Mouse (Mus musculus) neural tube, embryonic 10.5 days (tissue): ENCODE results near the gene Magi2.
"Not testable (repeated sequence)": the region's sequence is repeated elsewhere in the genome, so short reads cannot be mapped to it uniquely, and the experiment has no call there.

Experiments used
- DNase-seq: peaks from one replicate; pipeline ENCODE4 v3.0.0-alpha.2; 2017; ENCODE audit warnings: low spot score; ENCODE audit errors: extremely low spot score

The Magi2 gene

DNA sequence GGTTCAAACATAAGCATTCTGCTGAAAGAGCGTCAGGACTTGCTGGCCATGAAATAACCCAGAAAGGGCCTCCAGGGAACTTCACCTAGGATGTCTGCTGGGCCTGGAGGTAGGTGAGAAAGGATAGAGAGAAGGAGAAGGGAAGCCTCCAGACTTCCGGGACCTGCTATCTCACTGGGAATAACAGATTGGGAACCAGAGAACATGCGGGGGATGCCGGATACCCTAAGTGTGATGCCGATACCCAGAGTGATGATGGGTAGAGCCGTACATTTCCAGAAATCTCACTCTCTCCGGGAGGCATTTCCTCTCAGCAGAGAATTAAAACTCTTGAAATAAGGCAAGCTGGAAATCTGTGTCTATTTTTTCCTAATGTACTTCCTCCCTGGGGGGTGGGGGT is 1265.8 kb downstream of the Magi2 start:
- DNase-seq: no peak

DNA sequence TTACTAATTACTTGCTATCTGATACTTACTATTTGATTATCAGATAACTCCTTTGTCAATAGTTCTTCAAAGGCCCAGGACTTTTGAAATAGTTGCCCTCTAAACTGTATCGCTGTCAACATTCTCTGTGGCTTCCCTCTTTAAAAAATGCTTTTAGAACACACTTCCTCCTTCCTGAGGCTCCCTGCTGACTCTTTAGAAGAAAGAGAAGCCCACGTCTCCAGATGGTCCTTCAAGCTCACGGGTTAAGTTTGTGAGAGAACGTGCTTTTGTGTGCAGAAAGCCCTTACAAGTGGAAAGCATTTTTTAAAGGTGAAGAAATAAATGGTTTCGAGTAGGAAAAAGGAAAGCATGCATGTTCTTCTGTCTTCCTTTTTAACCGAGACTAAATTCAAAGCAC is 1267.2 kb downstream of the Magi2 start:
- no peak for DNase-seq

DNA sequence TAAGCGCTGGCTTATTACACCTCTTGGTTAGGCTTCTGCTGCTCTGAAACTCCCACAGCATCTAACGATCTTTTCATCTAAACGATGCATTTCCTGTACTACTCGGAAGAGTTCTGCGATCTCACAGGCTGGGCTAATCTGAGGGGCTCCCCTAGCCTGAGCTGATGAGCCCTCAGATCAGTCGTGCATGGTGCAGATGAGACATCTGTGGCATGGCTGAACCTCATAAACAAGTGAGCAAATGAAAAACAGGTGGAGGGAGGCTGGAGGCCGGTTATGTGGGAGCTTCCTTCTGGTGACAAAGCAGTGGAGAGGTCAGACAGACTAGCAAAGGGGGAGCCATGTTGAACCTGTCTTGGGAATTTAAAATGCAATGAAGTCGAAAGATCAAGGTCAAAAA is 1270.1 kb downstream of the Magi2 start:
- DNase-seq: peak; percentile 35

DNA sequence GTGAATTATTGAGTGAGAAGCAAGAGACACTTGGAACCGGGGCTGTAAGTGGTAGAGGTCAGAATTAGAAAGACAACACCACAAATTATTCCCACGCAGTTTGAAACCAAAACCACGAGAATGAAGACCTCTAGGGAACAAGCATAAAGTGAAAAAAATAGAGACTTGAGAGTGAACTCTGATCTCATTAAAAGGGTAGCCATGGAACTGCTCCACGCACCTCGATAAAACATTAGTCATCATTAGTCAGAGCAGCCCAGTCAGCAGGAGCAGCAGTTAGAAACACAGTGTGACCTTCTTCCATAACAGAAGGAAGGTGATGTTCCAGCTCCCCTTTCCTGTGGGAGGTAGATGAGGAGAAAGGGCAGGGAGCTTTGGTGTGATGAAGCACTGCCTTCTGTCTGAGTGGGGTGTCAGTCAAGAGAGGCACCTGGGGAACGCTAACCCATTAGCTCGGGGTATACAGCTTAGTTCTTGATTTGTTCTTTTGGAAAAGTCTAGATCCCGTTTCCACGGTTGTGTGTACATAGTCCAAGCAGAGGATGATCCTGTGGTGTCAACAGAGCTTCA is 1272.3 kb downstream of the Magi2 start:
- DNase-seq: no peak

DNA sequence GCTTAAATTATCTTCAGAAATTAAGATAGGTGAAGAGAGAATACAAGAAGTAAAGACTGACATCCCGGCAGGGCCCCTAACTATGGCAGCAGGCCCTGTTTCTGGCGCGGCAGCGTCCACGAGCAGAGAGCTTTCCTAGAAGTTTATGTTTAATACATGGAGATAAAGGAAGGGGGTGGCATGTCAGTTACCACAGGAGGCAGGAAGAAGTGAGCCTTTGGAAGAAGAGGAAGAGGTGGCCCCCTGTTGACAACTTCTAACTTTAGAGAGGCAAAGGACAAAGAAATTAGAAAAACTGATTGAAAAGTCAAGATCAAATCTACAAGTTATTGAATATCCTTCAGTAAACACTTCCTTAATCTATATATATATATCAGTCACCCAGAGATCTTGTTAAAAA is 1281.8 kb downstream of the Magi2 start:
- no peak for DNase-seq

DNA sequence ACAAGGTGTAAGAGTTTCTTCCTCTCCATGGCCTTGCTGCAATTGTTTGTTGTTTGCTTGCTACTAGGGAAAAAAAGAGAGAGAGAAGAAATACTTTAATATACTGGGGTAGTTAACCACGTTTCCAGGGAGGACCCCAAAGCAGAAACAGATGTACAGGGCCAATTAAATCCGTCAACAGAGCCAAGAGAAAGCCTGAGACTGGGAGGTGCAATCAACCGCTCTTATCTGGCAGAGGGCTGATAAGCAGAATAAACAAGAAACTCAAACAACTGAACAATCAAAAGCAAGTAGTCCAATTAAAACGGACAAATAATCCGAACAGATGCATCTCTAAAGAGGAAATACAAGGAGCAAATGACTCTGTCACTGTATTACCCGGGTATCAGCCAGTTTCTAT is 1282.8 kb downstream of the Magi2 start:
- DNase-seq: no peak

DNA sequence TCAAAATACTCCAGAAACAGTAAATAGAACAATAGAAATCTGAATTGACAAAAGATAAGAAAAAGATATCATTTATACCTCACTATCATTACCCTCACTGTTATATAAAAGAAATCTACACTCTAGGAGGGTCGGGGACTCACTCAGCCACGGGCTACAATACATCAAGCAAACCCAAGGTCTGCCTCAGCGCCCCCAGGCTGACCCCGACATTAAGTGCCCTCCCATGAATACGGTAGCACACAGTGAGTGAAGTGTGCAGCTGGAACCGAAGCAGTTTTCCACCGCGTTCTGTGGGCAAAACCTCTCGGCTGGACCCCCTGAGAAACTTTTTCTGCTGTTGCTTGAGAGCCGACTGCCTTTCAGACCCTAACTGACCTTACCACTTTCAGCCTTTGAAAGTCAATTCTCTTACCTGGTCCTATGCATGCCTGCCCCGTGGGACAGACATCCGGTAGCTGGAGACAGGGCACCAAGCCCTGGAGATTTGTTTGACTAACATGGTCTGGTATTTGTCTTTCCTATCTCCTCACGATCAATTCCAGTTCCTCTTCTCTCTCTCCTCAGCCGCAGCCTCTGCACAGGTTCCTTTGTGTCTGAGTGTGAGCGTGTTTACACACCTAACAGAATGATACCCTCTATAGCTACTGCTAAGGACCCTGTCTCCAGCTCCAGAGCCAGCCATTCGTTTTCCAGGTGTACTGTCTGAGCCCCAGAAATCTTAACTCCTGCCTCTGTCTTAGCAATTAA is 1285.7 kb downstream of the Magi2 start:
- DNase-seq: no peak

DNA sequence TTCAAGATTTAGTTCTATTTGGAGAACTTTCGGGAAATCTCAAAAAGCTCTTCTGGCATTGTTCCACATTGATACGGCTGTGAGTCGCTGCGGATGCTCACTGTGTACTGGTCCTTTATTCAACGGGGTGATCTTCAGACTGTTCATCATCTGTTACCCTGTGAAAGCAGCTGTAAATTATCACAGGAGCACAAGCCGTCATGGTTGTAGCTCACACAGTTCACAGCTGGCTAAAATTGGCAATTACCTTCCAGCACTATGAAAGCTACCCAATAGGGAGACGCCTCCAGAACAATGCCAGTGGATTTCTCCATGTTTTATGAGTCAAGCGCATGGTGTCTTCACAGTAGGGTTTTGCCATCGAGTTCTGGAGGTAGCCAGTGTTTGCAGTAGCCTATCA is 1294.8 kb downstream of the Magi2 start:
- no peak for DNase-seq

DNA sequence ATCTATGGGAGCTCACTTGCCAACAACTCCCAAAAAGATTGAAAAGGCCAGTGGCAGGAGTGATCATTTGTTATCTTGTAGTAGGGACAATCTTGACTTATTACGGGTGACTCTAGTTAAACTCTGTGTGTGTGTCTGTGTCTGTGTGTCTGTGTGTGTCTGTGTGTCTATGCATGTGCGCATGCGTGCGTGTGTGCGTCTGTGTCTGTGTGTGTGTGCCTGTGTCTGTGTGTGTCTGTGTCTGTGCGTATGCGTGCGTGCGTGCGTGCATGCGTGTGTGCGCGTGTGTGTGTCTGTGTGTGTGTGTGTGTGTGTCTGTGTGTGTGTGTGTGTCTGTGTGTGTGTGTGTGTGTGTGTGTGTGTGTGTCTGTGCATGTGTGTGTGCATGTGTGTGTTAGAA is 1295.2 kb downstream of the Magi2 start:
- DNase-seq: no peak

DNA sequence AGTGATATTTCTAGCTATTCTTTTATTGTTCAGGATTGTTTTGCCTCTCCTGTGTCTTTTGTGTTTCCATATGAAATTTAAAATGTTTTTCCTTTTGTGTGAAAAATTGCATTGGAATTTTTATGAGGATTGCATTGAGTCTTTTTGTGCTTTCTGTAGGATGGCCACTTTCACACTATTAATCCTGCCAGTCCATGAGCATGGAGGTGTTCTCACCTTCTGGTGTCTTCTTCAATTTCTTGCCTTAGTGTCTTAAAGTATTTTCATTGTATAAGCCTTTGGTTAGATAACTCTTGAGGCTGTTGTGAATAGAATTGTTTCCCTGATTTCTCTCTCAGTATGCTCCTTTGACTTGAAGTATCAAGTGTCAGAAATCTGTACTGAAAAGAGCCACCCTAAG is 1296.9 kb downstream of the Magi2 start:
- no peak for DNase-seq

DNA sequence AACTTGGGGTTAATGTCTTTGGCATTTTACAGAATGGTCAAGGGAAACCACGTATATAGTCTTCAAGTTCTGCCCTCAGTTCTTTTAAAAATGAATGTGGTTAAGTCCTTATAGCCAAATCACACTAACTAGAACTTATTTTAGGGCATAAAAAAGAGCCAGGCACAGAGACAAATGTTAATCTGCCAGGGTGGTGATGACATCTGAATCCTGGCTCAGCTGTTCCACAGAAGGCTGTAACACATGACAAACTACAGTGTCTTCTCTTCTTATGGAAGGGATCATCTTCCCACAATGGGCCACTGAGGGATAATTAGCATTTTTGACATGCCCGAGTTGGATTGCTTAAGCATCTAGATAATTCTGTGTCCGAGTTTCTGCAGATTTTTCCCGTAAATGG is 1299.8 kb downstream of the Magi2 start:
- not testable (repeated sequence) for DNase-seq

DNA sequence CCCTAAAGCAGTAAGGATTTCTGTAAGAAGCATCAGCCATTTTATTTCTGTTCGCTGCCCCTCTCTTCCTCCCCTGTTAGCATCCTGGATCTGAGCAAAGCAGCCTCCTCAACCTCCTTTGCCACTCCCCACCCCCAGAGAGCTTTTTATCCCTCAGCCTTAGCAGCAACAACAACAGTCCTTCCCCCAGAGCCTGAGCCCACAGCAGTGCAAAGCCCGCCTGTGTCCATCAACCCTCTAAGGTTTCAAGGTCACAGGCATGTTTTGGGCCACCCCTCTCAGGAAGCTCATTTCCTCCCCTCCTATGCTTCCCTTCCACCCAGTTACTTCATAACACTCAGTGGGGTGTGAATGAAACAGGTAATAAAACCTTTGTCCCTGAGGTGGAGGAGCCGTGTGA is 1309.7 kb downstream of the Magi2 start:
- no peak for DNase-seq

DNA sequence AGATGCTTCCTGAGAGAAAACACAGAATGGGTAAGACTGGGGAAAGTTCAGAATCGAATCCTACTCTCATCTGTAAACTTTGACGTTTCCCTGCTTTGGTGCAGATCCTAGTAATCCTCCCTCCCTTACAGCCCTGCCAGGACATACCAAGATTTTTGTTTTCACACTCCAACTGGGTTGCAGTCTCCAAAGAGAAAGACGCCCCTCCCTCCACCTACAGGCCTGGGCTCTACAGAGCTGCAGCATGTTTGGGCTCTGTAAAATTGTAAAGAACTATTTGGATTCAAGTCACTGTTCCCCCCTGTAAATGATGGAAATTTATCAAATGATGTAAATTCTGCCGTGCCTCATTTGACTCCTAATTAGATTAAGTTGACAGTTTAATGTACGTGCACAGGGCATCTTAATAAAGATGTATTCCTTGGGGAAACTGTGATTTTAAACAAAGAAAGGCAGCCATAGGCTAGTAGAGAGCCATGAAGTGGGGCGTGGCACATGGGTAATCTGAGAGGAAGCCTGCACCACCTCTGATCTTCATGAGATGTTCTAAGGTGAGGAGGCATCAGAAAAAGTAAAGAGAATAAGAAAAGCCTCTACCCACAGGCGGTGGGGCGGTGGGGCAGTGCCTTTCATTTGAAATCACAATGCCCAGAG is 1310.7 kb downstream of the Magi2 start:
- DNase-seq: no peak

DNA sequence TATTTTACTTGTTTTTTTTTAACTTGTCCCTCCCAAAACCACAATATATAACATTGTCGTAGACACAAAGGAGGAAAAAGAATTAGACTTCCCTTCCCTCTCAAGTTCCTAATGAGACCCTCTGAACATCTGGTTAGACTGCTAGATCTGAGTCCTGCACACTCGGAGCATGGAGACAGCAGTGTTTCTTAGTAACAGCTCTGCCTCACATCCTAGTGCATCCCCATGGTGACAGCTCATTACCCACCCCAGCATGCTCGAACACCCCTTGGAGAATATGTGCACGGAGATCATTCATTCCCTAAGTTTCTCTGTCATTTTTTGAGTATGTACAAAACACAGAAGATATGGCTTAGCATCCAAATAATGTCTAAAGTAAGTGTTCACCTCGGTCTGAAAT is 1317.5 kb downstream of the Magi2 start:
- DNase-seq: no peak

DNA sequence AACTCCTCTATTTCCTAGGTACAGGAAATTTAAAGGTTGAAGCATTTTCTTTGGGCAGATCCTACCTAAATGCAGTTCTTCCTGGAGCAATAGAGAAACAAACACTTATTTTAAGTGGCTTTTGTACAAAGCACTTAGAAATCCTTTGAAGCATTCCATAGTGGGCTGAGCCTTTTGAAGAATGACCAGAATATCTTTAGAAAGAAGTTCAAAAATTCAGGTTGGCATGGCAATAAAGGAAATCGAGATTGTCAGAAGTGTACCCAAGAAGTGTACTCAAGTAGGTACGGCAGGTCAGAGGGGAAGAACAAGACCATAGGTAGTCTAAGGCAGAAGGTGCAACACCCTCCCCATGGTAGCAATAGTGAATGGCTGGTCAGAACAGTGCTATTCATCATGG is 1332.5 kb downstream of the Magi2 start:
- DNase-seq: no peak

DNA sequence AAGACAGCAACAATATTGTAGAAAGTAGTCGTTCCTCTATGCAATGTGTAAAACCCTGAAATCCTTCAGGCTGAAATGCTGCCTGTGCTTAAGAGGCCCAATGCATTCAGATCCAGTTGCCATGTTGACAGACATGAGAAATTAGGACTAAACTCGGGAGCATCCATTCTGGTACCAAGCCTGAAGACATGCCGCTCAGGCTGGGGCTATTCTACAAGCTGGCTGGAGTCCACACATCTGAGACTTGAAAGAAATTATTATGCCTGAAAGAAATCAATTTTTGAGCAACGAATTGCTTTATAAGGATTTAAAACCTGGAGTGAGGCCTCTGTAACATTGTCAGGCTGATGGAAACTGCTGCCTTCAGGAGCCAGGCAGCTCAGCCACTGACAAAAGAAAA is 1333.0 kb downstream of the Magi2 start:
- no peak for DNase-seq

DNA sequence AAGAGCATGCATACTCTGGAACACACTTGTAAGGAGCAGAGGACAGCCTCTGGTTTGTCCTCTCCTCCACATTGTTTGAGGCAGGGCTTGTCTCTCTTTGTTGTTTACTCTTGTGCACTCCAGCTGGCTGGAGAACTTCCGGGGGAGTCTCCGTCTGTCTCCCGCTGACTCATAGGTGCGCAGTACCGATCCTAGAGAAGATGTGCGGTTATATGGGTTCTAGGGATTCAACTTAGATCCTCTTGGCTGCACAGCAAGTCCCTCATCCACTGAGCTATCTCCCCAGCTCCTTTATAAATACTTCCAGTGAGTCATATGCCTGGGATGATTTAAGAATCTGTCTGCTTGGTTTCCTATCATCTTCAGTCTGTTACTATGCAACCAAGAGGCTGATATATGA is 1341.6 kb downstream of the Magi2 start:
- no peak for DNase-seq

DNA sequence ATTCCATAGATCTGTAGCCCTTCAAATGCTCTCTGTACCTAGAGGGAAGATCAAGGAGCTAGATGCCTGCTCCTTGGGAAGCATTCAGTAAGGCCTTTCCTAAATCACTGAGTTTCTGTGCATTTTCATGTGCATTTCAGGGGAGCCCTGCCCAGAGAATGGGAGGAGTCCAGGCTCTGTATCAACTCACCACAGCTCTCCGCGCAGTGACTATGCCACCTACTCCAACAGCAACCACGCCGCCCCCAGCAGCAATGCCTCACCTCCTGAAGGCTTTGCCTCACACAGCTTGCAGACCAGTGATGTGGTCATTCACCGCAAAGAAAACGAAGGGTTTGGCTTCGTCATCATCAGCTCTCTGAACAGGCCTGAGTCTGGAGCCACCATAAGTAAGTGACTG is 1342.1 kb downstream of the Magi2 start:
- DNase-seq: no peak

DNA sequence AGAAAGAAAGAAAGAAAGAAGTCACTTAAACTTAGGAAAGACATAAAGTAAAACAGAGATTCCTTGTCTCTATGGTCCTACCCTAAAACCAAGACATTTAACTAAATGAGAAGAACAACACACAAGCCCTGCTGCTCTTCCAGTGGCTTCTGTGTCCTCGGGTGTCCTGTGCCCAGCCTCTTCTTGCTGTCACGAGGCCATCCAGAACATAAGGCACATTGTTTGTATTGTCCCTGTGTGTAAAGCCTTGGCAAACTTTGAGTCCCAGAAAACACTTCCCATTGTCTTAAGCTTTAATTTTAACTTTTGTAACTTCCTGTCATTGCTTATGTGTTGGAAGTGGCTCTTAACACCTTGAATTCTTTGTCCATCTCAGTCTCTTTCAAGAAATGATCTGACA is 1348.0 kb downstream of the Magi2 start:
- DNase-seq: no peak

DNA sequence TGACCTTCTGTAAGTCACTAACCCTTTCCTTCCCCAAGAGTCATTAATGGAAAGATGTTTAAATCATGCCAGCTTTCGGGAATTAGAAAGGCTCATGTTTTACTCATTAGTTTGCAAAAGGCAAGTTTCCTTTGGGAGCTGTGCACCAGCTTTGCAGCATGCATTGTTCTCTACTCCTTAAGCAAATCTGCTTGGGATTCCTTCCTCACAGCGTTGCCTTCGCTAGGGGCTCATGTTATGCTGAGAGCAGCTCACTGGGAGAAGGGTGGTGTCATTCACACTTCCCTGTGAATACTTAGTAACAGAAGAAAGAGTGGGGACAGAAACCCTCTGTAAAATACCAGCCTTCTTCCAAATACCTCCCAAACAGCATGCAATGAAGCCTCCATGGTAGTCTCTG is 1349.0 kb downstream of the Magi2 start:
- DNase-seq: no peak

DNA sequence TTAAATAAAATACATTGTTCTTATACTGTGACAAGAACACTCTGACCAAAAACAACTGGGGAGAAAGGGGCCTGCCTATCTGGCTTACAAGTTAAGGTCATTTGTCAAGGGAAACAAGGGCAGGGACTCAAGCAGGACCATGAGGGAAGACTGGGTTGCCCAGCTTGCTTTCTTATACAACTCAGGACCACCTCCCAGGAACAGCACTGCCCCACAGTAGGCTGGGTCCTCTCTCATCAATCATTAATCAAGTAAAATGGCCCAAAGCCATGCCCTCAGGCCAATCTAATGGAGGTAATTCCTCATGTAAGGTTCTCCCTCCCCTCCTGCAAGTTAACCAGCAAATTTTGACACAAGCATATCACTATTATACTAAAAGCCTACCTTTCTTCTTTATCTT is 1349.4 kb downstream of the Magi2 start:
- no peak for DNase-seq

DNA sequence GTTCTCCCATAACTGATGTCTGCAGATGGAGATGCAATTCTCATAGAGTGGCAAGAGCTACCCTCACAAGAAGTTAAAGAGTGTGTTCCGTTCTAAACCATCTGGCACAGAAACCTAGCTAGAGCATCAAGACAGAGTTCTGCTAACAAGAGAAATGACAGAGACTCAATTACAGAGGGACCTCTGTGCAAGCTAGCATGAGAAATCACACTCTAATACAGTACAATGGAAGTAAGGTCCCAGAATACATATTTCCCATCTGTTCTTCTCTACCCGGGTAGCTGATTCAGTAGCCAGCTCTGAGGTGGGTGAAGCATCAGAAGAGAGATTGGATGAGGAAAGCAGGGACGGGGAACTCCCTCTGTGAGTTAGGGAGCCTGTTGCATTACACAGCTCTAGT is 1351.8 kb downstream of the Magi2 start:
- no peak for DNase-seq

DNA sequence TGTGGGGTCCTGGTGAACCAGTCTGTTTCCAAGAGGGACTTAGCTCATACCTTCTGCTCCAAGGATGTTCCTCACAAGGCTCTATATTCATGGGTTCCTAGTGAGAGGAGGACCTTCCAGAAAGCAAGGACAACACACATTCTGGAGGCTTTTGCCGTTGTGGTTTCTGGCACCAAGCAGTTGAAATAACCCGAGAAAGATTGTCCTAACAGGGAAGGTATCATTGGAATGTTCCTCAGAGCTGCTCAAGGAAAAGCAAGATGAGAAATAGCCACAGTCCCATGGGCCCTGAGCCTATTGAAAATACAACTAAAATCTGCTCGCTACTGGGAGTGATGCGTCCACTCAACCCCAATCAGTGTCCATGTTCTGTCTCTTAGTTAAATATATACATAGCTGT is 1353.8 kb downstream of the Magi2 start:
- DNase-seq: no peak
